Mouse (Mus musculus) limb, embryonic 13.5 days (tissue): ENCODE data around the gene Trpc4ap. TPM values are rescaled to one million over a fixed set of nuclear protein-coding genes. Genes with fewer than 3 reads are reported as not detected.

Experiments used
- ATAC-seq: fragments of 200-750 bp; cut with Nextera tagmentation; 2 replicates; pipeline ENCODE4 v1.8.0; 2017; ENCODE audit warnings: low read depth, moderate number of reproducible peaks, moderate TSS enrichment; ENCODE audit not compliant: low FRiP score
- H3K27ac ChIP-seq: fragments of 300-500 bp; sonication (generic); 2 replicates; pipeline ENCODE4 v1.5.1; 2015; ENCODE audit warnings: inconsistent platforms, mild to moderate bottlenecking, moderate library complexity
- H3K27me3 ChIP-seq: fragments of 300-500 bp; sonication (generic); 2 replicates; pipeline ENCODE4 v1.6.1; 2015; ENCODE audit warnings: mild to moderate bottlenecking, inconsistent platforms
- H3K36me3 ChIP-seq: fragments of 300-500 bp; sonication (generic); 2 replicates; pipeline ENCODE4 v1.6.1; 2015; ENCODE audit warnings: inconsistent platforms, mild to moderate bottlenecking, moderate library complexity
- H3K4me1 ChIP-seq: fragments of 300-500 bp; sonication (generic); 2 replicates; pipeline ENCODE4 v1.6.1; 2015; ENCODE audit warnings: inconsistent platforms
- H3K4me2 ChIP-seq: fragments of 300-500 bp; sonication (generic); replicated peaks from 2 replicates; pipeline ENCODE4 v1.6.1; 2015; ENCODE audit warnings: inconsistent platforms, mild to moderate bottlenecking, moderate library complexity
- H3K4me3 ChIP-seq: fragments of 300-500 bp; sonication (generic); 2 replicates; pipeline ENCODE4 v1.5.1; 2015; ENCODE audit warnings: moderate library complexity, mild to moderate bottlenecking, inconsistent platforms
- H3K9ac ChIP-seq: fragments of 300-500 bp; sonication (generic); 2 replicates; pipeline ENCODE4 v1.6.1; 2015; ENCODE audit warnings: mild to moderate bottlenecking, inconsistent platforms
- H3K9me3 ChIP-seq: fragments of 300-500 bp; sonication (generic); 2 replicates; pipeline ENCODE4 v1.6.1; 2016; ENCODE audit warnings: inconsistent platforms
- WGBS: fragments of 180-500 bp; shearing (Covaris S2); methylation state at CpG from one replicate; pipeline ENCODE4 v1.1.7; 2015; 5-methylcytosine and 5-hydroxymethylcytosine counted together
- polyA plus RNA-seq: library from polyadenylated mRNA; unstranded; fragments of >200 nt; fragmentation: Nextera tagmentation; extraction: Ambion mirVana; gene quantifications from 2 replicates; pipeline ENCODE4 v1.2.1, GENCODE M21; 2015

Trpc4ap gene
- polyA plus RNA-seq, 1 experiment from 2014 or later = 160 TPM

DNA sequence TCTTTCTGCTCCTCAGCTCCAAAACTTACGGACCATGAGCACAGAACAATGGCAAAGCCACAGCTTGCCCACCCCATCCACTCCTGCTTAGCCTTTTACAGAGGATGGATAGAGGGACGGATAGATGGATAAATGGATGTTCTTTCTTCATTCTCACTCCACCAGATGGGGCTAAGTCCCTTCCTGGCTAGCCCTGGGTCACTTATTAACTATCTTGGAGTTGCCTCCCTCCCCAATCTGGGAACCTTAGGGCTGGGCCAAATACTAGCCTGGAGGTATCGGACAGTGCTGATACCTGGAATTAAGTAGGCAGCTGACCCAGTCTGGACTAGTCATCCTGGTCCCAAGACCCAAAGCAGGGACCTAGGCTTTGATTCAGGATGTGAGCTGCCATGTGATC is 88.5 kb downstream of the Trpc4ap start:
- no peak overlapping the region for H3K4me2 ChIP-seq
- H3K4me3 ChIP-seq = no peak overlapping the region
- peaks cover 6% of the 10 kb centered on the region for H3K4me1 ChIP-seq
- H3K9me3 ChIP-seq = no peaks in the 10 kb centered on the region
- no peak overlapping the region for H3K27ac ChIP-seq
- no peaks in the 10 kb centered on the region for H3K27me3 ChIP-seq
- no peaks in the 10 kb centered on the region for H3K36me3 ChIP-seq
- H3K9ac ChIP-seq = no peak overlapping the region
- ATAC-seq = no peak
- WGBS = 75% methylated on average over 3 of the region's 3 CpGs

- H3K27me3 ChIP-seq = 0 out of 2 replicates have a peak, but pooled peaks cover 4% of the 10 kb centered on the region
- peaks cover 23% of the 10 kb centered on the region for H3K4me1 ChIP-seq
- no peak overlapping the region for H3K27ac ChIP-seq
- no peak for ATAC-seq
- H3K36me3 ChIP-seq = no peaks in the 10 kb centered on the region
- no peaks in the 10 kb centered on the region for H3K9me3 ChIP-seq
- no peak overlapping the region for H3K9ac ChIP-seq
- H3K4me2 ChIP-seq = no peak overlapping the region
- 77% methylated on average over 6 of the region's 6 CpGs for WGBS
- H3K4me3 ChIP-seq = no peak overlapping the region
Observed at GRCm38 (mm10) chr2:155595516-155595915, 96.7 kb downstream of the Trpc4ap start.

DNA sequence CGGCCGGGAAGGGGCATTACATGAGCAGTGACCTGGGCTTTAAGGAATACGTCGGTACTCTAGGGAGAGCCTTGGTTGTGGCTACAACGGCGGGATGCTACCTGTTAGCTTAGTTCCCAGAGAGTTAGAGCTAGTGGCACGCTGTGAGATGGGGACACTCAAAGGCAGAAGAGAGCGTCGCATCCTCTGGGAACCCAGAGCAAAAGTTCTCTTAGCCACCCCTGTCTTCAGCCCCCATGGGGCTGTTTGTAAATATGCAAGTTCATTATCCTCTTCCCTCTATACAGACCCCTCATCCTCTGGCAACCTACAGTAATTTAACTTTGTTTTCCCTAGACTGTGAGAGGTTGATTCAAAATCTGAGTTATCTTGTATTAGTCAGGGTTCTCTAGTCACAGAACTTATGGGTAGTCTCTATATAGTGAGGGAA is 99.3 kb downstream of the Trpc4ap start:
- Histone ChIP-seq H3K9ac (peak overlapping the region; percentile 75), H3K27ac (no peak overlapping the region), H3K4me2 (peak overlapping the region; percentile 74), H3K36me3 (no peaks in the 10 kb centered on the region), H3K4me1 (peaks cover 23% of the 10 kb centered on the region), H3K9me3 (no peaks in the 10 kb centered on the region), H3K27me3 (0 out of 2 replicates have a peak, but pooled peaks cover 4% of the 10 kb centered on the region), H3K4me3 (peak overlapping the region; percentile 56)
- no peak for ATAC-seq
- WGBS = 0% methylated on average over 9 of the region's 9 CpGs

DNA sequence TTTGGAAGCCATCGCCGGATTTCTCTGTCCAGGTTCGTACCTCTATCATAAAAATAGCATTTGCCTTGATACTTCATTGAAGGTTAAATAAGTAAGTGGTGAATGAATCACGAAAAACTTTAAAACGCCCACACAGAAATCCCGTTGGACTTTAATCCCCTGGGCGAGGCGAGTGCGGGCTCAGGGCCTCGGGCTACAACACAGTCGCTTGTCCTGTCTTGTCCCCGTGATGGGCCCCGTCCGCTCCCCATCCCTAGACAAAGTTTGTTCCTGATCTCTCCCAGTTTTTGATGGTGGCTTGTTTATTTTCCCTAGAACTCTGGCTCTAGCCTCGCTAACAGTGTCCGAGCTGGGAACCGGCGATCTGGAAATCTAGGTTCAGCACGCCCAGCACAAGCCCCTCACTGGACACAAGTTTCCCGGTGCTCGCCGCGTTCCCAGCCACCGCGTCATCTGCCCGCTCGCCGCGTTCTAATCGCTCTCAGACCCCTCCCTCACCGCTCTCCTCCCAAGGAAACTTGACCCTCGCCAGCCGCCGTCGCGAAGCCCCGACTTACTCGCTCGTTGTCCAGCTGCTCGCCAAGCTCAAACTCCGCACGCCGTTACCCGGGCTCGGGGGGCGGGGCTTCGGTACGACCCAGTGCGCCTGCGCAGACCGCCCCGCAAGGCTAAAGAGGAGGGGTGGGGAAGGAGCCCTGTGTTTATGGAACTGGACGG is 99.9 kb downstream of the Trpc4ap start, which contains the start of gene Gss:
Gene Gss (minus strand): TSS at position 674 of the 717 bp plus-strand sequence.
- Histone ChIP-seq H3K9me3 (no peaks in the 10 kb centered on the region), H3K27ac (peak within 1 kb of the TSS; percentile 72), H3K36me3 (no peaks in the 10 kb centered on the region), H3K4me2 (peak within 1 kb of the TSS; percentile 74), H3K4me3 (peak within 1 kb of the TSS; percentile 56), H3K9ac (peak within 1 kb of the TSS; percentile 76), H3K4me1 (peaks cover 23% of the 10 kb centered on the region), H3K27me3 (0 out of 2 replicates have a peak, but pooled peaks cover 4% of the 10 kb centered on the region)
- ATAC-seq = peak; percentile 91
- WGBS = under 1% methylated on average over 53 of the region's 53 CpGs

DNA sequence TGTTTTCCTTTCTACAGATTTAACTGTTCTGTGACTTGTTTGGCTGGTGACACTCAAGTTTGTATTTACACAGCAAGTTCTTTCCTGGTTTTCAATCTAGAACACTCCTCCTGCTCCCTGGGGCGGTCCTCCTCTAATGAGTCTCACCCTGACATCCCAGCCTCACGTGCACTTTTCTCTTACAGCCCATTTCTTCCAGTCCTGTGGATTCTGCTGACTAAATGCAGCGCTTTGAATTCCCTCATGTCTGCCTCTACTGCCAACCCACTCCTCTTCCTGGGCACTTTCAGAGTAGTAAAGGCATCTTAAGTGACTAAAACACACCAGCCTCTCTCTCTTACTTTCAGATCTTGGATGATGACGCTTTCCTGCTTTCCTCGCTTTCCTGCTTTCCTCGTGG is 100.5 kb downstream of the Trpc4ap start:
- 6% methylated on average over 6 of the region's 6 CpGs for WGBS
- no peak for ATAC-seq

DNA sequence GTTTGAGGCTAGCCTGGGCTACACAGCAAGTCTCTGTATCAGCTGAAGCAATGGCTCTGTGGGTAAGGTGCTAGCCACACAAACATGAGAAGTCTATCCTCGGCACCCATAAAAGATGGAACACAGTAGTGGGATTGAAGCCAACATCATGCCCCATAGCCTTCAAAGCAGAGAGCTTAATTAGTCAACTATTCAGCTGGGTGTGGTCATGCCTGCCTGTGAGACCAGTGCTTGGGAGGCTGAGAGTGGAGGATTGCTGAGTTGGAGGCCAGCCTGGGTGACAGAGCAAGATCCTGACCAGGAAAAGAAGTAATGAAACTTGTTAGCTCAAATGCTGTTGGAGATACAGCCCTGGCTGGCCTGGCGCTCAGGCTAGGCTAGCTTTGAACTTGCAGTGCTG is 101.3 kb downstream of the Trpc4ap start:
- no peak for ATAC-seq
- no peak overlapping the region for H3K4me3 ChIP-seq
- 0 out of 2 replicates have a peak overlapping the region, but pooled peaks have one; percentile 76 for H3K9ac ChIP-seq
- no peak overlapping the region for H3K4me2 ChIP-seq
- H3K4me1 ChIP-seq = peaks cover 14% of the 10 kb centered on the region
- no peaks in the 10 kb centered on the region for H3K36me3 ChIP-seq
- no peak overlapping the region for H3K27ac ChIP-seq
- H3K27me3 ChIP-seq = 0 out of 2 replicates have a peak, but pooled peaks cover 1% of the 10 kb centered on the region
- H3K9me3 ChIP-seq = no peaks in the 10 kb centered on the region
- WGBS = 88% methylated on average over 2 of the region's 2 CpGs

More for the DNA sequence above, 100.5 kb downstream of the Trpc4ap start:
- 0 out of 2 replicates have a peak, but pooled peaks cover 4% of the 10 kb centered on the region for H3K27me3 ChIP-seq
- peak overlapping the region; percentile 72 for H3K27ac ChIP-seq
- H3K4me1 ChIP-seq = peaks cover 17% of the 10 kb centered on the region
- no peaks in the 10 kb centered on the region for H3K36me3 ChIP-seq
- peak overlapping the region; percentile 74 for H3K4me2 ChIP-seq
- peak overlapping the region; percentile 56 for H3K4me3 ChIP-seq
- no peaks in the 10 kb centered on the region for H3K9me3 ChIP-seq
- H3K9ac ChIP-seq = peak overlapping the region; percentile 76

DNA sequence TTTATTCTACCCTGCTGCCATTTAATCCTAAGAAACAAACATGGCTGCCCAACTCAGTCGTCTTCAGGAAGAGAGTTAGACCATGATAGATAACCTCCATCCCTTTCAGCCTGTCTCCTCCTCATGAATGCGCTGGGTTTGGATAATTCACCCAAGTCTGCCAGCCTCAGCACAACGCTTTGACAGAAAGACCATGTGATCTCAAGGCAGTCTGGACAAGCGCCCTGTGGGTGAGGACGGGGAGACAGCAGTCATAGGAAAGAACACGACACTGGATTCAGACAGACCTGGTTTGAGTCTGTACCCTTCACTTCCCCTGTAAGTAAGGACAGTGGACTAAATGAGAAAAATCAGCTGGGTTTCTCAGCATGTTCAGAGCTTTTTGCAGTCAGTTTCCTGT is 102.7 kb downstream of the Trpc4ap start:
- WGBS = 77% methylated on average over 6 of the region's 6 CpGs
- Histone ChIP-seq H3K4me1 (peaks cover 14% of the 10 kb centered on the region), H3K36me3 (no peaks in the 10 kb centered on the region), H3K27ac (no peak overlapping the region), H3K4me2 (no peak overlapping the region), H3K27me3 (no peaks in the 10 kb centered on the region), H3K9ac (no peak overlapping the region), H3K9me3 (no peaks in the 10 kb centered on the region), H3K4me3 (no peak overlapping the region)
- no peak for ATAC-seq

DNA sequence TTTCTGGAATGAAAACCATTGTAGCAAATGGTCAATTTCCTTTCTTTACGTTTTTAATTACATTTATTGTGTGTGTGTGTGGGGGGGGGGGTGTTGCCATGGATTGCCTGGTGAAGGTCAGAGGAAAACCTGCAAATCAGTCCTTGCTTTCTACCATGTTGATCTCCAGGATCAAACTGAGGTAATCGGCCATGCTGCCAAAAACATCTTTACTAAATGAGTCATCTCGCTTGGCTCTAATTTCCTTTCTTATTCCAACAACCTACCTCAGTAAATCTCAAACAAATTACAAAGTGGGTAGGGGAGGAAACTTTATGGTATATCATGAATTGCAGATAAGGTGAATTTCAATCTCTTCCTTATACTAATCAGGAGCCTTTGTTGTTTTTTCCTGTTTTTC is 104.0 kb downstream of the Trpc4ap start:
- 75% methylated on average over 3 of the region's 3 CpGs for WGBS
- no peak for ATAC-seq
- H3K4me1 ChIP-seq = peaks cover 13% of the 10 kb centered on the region
- H3K9me3 ChIP-seq = no peaks in the 10 kb centered on the region
- no peak overlapping the region for H3K4me3 ChIP-seq
- no peaks in the 10 kb centered on the region for H3K27me3 ChIP-seq
- H3K36me3 ChIP-seq = no peaks in the 10 kb centered on the region
- H3K4me2 ChIP-seq = no peak overlapping the region
- no peak overlapping the region for H3K27ac ChIP-seq
- no peak overlapping the region for H3K9ac ChIP-seq

- WGBS = 73% methylated on average over 10 of the region's 10 CpGs
- Histone ChIP-seq H3K4me1 (no peaks in the 10 kb centered on the region), H3K9me3 (no peaks in the 10 kb centered on the region), H3K4me3 (no peak overlapping the region), H3K27me3 (no peaks in the 10 kb centered on the region), H3K4me2 (no peak overlapping the region), H3K36me3 (no peaks in the 10 kb centered on the region), H3K9ac (no peak overlapping the region), H3K27ac (no peak overlapping the region)
- ATAC-seq = no peak
Observed at GRCm38 (mm10) chr2:155585486-155585885, 106.7 kb downstream of the Trpc4ap start.

GRCm38 (mm10) chr2:155585082-155585481 is 107.1 kb downstream of the Trpc4ap start:
- Histone ChIP-seq H3K27ac (no peak overlapping the region), H3K4me1 (no peaks in the 10 kb centered on the region), H3K9me3 (no peaks in the 10 kb centered on the region), H3K27me3 (no peaks in the 10 kb centered on the region), H3K36me3 (no peaks in the 10 kb centered on the region), H3K9ac (no peak overlapping the region), H3K4me3 (no peak overlapping the region), H3K4me2 (no peak overlapping the region)
- no peak for ATAC-seq
- WGBS = 92% methylated on average over 9 of the region's 9 CpGs
